Mouse (Mus musculus): Measurements from ENCODE around the gene Rasgef1b. TPM values are rescaled to one million over a fixed set of nuclear protein-coding genes. Genes with fewer than 3 reads are reported as not detected.

The Rasgef1b gene
- polyA plus RNA-seq, 1 experiment from 2014 or later = 7.8 TPM

DNA sequence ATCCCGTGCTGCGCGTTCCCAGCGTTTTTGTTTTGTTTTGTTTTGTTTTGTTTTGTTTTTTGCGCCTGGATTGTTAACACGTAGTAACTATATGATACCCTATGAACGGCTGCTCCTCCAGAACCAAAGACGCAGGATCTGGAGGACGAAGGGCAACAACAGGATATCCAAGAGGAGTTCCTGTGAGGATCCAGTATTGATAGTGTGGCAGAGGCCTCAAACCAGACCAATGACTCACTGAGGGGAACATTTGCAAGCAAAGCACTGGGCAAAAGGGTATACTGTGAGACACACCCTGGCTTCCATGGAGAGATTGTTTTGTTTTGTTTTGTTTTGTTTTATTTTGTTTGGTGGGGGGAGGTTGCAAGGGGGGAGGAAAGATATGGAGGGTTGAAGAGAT lies 348.0 kb downstream of the Rasgef1b start:
- WGBS = 83% methylated on average over 9 of the region's 9 CpGs
- H3K4me2 ChIP-seq (replicated peaks; ENCODE audit: low read depth, low read length) = no peak overlapping the region
- peaks cover 33% of the 10 kb centered on the region for H3K4me1 ChIP-seq (ENCODE audit: insufficient read depth, low read length)
- no peak overlapping the region for H3K9ac ChIP-seq (replicated peaks; ENCODE audit: low read length)
- no peak for ATAC-seq (ENCODE audit: low FRiP score, low TSS enrichment)
- H3K9me3 ChIP-seq (ENCODE audit: low read length) = no peaks in the 10 kb centered on the region
- H3K27ac ChIP-seq (ENCODE audit: low read length) = no peak overlapping the region
- H3K36me3 ChIP-seq (ENCODE audit: insufficient read depth, low read length) = no peaks in the 10 kb centered on the region
- H3K4me3 ChIP-seq (ENCODE audit: low read length) = no peak overlapping the region
- peaks cover 21% of the 10 kb centered on the region for H3K27me3 ChIP-seq (ENCODE audit: insufficient read depth, low read length)

DNA sequence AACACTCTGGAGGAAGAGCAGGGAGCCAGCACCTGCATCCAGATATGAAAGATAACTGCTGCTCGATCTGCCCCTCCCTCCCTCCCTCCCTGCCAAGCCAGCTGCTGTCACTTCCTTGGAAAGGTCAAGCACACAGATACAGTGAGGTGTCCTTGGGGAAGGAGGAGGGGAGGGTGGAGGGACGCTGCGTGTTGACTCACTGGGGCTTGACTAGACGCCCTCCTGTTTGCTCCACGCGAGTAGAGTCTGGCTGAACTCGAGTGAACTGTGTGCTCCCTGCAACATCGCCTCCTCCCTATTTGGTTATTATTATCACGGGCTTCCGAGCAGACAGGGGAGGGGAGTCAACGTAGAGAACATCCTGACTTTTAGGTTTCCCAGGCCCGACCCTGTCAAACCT lies 348.7 kb downstream of the Rasgef1b start:
- H3K4me1 ChIP-seq (ENCODE audit: insufficient read depth, low read length) = peaks cover 26% of the 10 kb centered on the region
- peaks cover 21% of the 10 kb centered on the region for H3K27me3 ChIP-seq (ENCODE audit: insufficient read depth, low read length)
- H3K4me2 ChIP-seq (replicated peaks; ENCODE audit: low read depth, low read length) = peak overlapping the region; percentile 33
- no peak overlapping the region for H3K4me3 ChIP-seq (ENCODE audit: low read length)
- no peaks in the 10 kb centered on the region for H3K36me3 ChIP-seq (ENCODE audit: insufficient read depth, low read length)
- 8% methylated on average over 12 of the region's 12 CpGs for WGBS
- no peak overlapping the region for H3K27ac ChIP-seq (ENCODE audit: low read length)
- H3K9ac ChIP-seq (replicated peaks; ENCODE audit: low read length) = no peak overlapping the region; the same call in 1 of the 2 replicates
- ATAC-seq (ENCODE audit: low FRiP score, low TSS enrichment) = no peak
- no peaks in the 10 kb centered on the region for H3K9me3 ChIP-seq (ENCODE audit: low read length)

DNA sequence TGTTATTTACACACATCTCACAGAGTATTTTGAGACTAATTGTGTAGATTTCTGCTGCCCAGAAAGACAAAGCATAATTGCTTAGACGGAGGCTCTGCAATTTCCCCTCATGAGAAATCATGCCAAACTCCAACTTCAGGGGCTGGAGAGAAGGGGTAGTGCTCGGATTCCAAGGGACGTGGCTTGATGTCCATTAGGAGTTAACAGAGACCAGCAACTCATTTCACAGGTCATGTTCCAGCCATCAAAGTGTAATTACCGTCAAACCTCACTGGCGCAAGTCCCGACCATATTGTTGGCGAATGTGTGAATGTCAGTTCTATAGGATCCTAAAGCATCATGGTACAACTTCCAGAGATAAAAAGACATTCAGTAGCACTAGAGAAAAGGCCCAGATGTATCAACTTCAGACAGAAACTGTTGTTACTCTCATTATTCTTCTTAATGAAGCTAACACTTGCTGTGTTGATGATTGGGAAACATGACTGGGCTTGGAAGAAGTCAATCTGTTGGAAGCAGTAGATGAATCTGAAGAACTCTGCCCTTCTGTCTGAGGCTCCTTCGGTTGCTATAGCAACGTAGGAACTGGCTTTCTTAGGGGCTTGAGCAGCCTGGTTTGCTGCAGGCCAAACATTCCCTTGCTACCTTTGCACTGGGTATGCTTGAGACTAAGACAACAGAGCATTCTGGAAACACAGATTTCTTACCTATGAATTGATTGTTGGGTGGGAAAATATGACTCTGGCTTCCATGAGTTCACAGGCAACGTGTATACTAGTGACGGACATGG lies 350.2 kb downstream of the Rasgef1b start:
- peaks cover 20% of the 10 kb centered on the region for H3K27me3 ChIP-seq (ENCODE audit: insufficient read depth, low read length)
- H3K4me1 ChIP-seq (ENCODE audit: insufficient read depth, low read length) = peaks cover 22% of the 10 kb centered on the region
- no peak overlapping the region for H3K27ac ChIP-seq (ENCODE audit: low read length)
- H3K4me2 ChIP-seq (replicated peaks; ENCODE audit: low read depth, low read length) = no peak overlapping the region
- H3K36me3 ChIP-seq (ENCODE audit: insufficient read depth, low read length) = no peaks in the 10 kb centered on the region
- no peak for ATAC-seq (ENCODE audit: low FRiP score, low TSS enrichment)
- H3K9ac ChIP-seq (replicated peaks; ENCODE audit: low read length) = no peak overlapping the region
- H3K4me3 ChIP-seq (ENCODE audit: low read length) = no peak overlapping the region
- WGBS = 61% methylated on average over 11 of the region's 11 CpGs
- H3K9me3 ChIP-seq (ENCODE audit: low read length) = no peaks in the 10 kb centered on the region

- 63% methylated on average over 7 of the region's 7 CpGs for WGBS
- H3K9ac ChIP-seq (replicated peaks; ENCODE audit: low read length) = no peak overlapping the region
- H3K4me1 ChIP-seq (ENCODE audit: insufficient read depth, low read length) = peaks cover 21% of the 10 kb centered on the region
- H3K4me2 ChIP-seq (replicated peaks; ENCODE audit: low read depth, low read length) = no peak overlapping the region
- H3K4me3 ChIP-seq (ENCODE audit: low read length) = no peak overlapping the region
- H3K36me3 ChIP-seq (ENCODE audit: insufficient read depth, low read length) = no peaks in the 10 kb centered on the region
- no peaks in the 10 kb centered on the region for H3K9me3 ChIP-seq (ENCODE audit: low read length)
- ATAC-seq (ENCODE audit: low FRiP score, low TSS enrichment) = no peak
- H3K27me3 ChIP-seq (ENCODE audit: insufficient read depth, low read length) = peaks cover 16% of the 10 kb centered on the region
- H3K27ac ChIP-seq (ENCODE audit: low read length) = no peak overlapping the region
Measured at GRCm38 (mm10) chr5:99375725-99376124, 353.1 kb downstream of the Rasgef1b start.

- 89% methylated on average over 6 of the region's 6 CpGs for WGBS
- H3K36me3 ChIP-seq (ENCODE audit: insufficient read depth, low read length) = no peaks in the 10 kb centered on the region
Measured at GRCm38 (mm10) chr5:99374460-99374859, 354.4 kb downstream of the Rasgef1b start.

DNA sequence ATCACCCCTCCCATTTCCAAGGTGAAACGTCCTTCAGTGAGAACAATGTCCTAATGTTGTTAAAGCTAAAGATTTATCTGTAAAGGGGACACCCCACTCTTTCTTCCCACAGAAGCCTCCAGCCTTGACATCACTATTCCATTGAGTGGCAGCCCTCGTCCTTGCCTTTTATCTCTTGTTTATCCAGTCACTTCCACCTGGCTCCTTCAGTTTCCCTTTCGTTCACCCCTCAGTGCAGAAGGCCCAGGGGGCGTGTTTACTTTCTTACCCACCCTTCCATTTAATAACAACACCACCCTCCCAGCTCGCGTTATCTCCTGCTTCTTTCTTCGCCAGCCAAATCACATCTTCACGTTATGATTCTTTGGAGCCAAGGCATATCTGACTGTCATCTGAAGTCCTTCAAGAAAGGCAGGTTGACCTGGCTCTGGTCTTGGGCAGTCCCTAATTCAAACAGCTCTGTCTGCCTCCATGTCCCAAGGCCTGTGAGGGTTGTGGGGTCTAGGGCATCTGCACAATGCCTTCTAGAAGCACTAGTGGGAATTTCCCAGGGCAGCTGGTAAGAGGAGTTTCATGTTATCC lies 355.2 kb downstream of the Rasgef1b start:
- 44% methylated on average over 8 of the region's 8 CpGs for WGBS
- Histone ChIP-seq H3K27me3 (ENCODE audit: insufficient read depth, low read length) (peaks cover 12% of the 10 kb centered on the region; the same call in 1 of the 2 replicates), H3K36me3 (ENCODE audit: insufficient read depth, low read length) (no peaks in the 10 kb centered on the region), H3K4me3 (ENCODE audit: low read length) (no peak overlapping the region), H3K9ac (replicated peaks; ENCODE audit: low read length) (no peak overlapping the region), H3K4me2 (replicated peaks; ENCODE audit: low read depth, low read length) (no peak overlapping the region), H3K4me1 (ENCODE audit: insufficient read depth, low read length) (0 out of 2 replicates have a peak, but pooled peaks cover under 1% of the 10 kb centered on the region), H3K9me3 (ENCODE audit: low read length) (no peaks in the 10 kb centered on the region), H3K27ac (ENCODE audit: low read length) (no peak overlapping the region)
- ATAC-seq (ENCODE audit: low FRiP score, low TSS enrichment) = no peak

More at GRCm38 (mm10) chr5:99374460-99374859, 354.4 kb downstream of the Rasgef1b start:
- Histone ChIP-seq H3K9me3 (ENCODE audit: low read length) (no peaks in the 10 kb centered on the region), H3K4me1 (ENCODE audit: insufficient read depth, low read length) (peaks cover 8% of the 10 kb centered on the region), H3K27me3 (ENCODE audit: insufficient read depth, low read length) (peaks cover 14% of the 10 kb centered on the region), H3K27ac (ENCODE audit: low read length) (no peak overlapping the region), H3K4me2 (replicated peaks; ENCODE audit: low read depth, low read length) (no peak overlapping the region), H3K4me3 (ENCODE audit: low read length) (no peak overlapping the region), H3K9ac (replicated peaks; ENCODE audit: low read length) (no peak overlapping the region)
- no peak for ATAC-seq (ENCODE audit: low FRiP score, low TSS enrichment)

GRCm38 (mm10) chr5:99370636-99371035 lies 358.2 kb downstream of the Rasgef1b start:
- H3K4me2 ChIP-seq (replicated peaks; ENCODE audit: low read depth, low read length) = no peak overlapping the region
- no peak for ATAC-seq (ENCODE audit: low FRiP score, low TSS enrichment)
- no peak overlapping the region for H3K9ac ChIP-seq (replicated peaks; ENCODE audit: low read length)
- no peaks in the 10 kb centered on the region for H3K27me3 ChIP-seq (ENCODE audit: insufficient read depth, low read length)
- H3K9me3 ChIP-seq (ENCODE audit: low read length) = no peaks in the 10 kb centered on the region
- H3K4me1 ChIP-seq (ENCODE audit: insufficient read depth, low read length) = no peaks in the 10 kb centered on the region
- H3K27ac ChIP-seq (ENCODE audit: low read length) = no peak overlapping the region
- 43% methylated on average over 5 of the region's 5 CpGs for WGBS
- H3K36me3 ChIP-seq (ENCODE audit: insufficient read depth, low read length) = no peaks in the 10 kb centered on the region
- H3K4me3 ChIP-seq (ENCODE audit: low read length) = no peak overlapping the region

DNA sequence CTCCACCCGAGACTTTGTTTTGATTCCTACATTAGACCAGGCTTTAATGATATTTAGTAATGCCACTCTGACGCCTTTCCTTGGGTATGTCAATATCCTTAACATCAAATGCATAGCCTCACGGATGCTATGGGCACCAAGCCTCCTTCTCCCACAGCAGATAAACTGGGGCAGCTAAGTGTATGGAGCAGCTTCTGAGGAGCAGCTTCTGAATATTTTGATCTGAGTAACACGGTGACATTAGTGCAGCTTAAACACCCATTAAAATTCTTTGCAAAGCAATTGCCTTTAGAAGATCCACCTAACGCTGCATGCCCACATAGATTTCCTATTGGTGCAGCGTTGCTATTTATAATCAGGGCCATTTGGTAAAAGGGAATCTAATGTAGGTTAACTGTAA lies 359.6 kb downstream of the Rasgef1b start:
- no peaks in the 10 kb centered on the region for H3K4me1 ChIP-seq (ENCODE audit: insufficient read depth, low read length)
- H3K36me3 ChIP-seq (ENCODE audit: insufficient read depth, low read length) = no peaks in the 10 kb centered on the region
- 59% methylated on average over 6 of the region's 6 CpGs for WGBS
- ATAC-seq (ENCODE audit: low FRiP score, low TSS enrichment) = no peak
- no peak overlapping the region for H3K4me2 ChIP-seq (replicated peaks; ENCODE audit: low read depth, low read length)
- H3K9ac ChIP-seq (replicated peaks; ENCODE audit: low read length) = no peak overlapping the region
- no peaks in the 10 kb centered on the region for H3K27me3 ChIP-seq (ENCODE audit: insufficient read depth, low read length)
- no peaks in the 10 kb centered on the region for H3K9me3 ChIP-seq (ENCODE audit: low read length)
- no peak overlapping the region for H3K27ac ChIP-seq (ENCODE audit: low read length)
- H3K4me3 ChIP-seq (ENCODE audit: low read length) = no peak overlapping the region

- H3K9ac ChIP-seq (replicated peaks; ENCODE audit: low read length) = no peak overlapping the region
- no peaks in the 10 kb centered on the region for H3K27me3 ChIP-seq (ENCODE audit: insufficient read depth, low read length)
- WGBS = 65% methylated on average over 1 of the region's 1 CpGs
- no peak for ATAC-seq (ENCODE audit: low FRiP score, low TSS enrichment)
- H3K4me3 ChIP-seq (ENCODE audit: low read length) = no peak overlapping the region
- no peaks in the 10 kb centered on the region for H3K4me1 ChIP-seq (ENCODE audit: insufficient read depth, low read length)
- H3K27ac ChIP-seq (ENCODE audit: low read length) = no peak overlapping the region
- no peak overlapping the region for H3K4me2 ChIP-seq (replicated peaks; ENCODE audit: low read depth, low read length)
- H3K36me3 ChIP-seq (ENCODE audit: insufficient read depth, low read length) = no peaks in the 10 kb centered on the region
- H3K9me3 ChIP-seq (ENCODE audit: low read length) = no peaks in the 10 kb centered on the region
Measured at GRCm38 (mm10) chr5:99368615-99369014, 360.2 kb downstream of the Rasgef1b start.

GRCm38 (mm10) chr5:99360531-99360930 lies 368.3 kb downstream of the Rasgef1b start:
- Histone ChIP-seq H3K27ac (ENCODE audit: low read length) (no peak overlapping the region), H3K27me3 (ENCODE audit: insufficient read depth, low read length) (no peaks in the 10 kb centered on the region)
- WGBS = 67% methylated on average over 3 of the region's 3 CpGs

More at GRCm38 (mm10) chr5:99360531-99360930, 368.3 kb downstream of the Rasgef1b start:
- Histone ChIP-seq H3K9ac (replicated peaks; ENCODE audit: low read length) (no peak overlapping the region), H3K4me1 (ENCODE audit: insufficient read depth, low read length) (no peaks in the 10 kb centered on the region), H3K4me2 (replicated peaks; ENCODE audit: low read depth, low read length) (no peak overlapping the region), H3K9me3 (ENCODE audit: low read length) (no peaks in the 10 kb centered on the region), H3K36me3 (ENCODE audit: insufficient read depth, low read length) (no peaks in the 10 kb centered on the region), H3K4me3 (ENCODE audit: low read length) (no peak overlapping the region)
- ATAC-seq (ENCODE audit: low FRiP score, low TSS enrichment) = no peak
